Mouse (Mus musculus) myocyte (in vitro differentiated cells): ENCODE results near the gene Clstn2. TPM values are rescaled to one million over a fixed set of nuclear protein-coding genes. Genes with fewer than 3 reads are reported as not detected.

Experiments
- H3K27me3 ChIP-seq: one replicate; pipeline ENCODE4 v1.6.1; 2011; ENCODE audit not compliant: control insufficient read depth, insufficient read depth, insufficient read length
- H3K36me3 ChIP-seq: one replicate; pipeline ENCODE4 v1.6.1; 2011; ENCODE audit not compliant: control insufficient read depth, insufficient read depth
- H3K4me2 ChIP-seq: one replicate; pipeline ENCODE4 v1.6.1; 2011; ENCODE audit warnings: low read depth, control low read depth
- H3K4me3 ChIP-seq: one replicate; pipeline ENCODE4 v1.5.1; 2011; ENCODE audit warnings: mild to moderate bottlenecking, control low read depth, moderate library complexity
- H3K79me2 ChIP-seq: one replicate; pipeline ENCODE4 v1.6.1; 2011; ENCODE audit not compliant: control insufficient read depth, insufficient read depth
- H3ac ChIP-seq: one replicate; pipeline ENCODE4 v1.6.1; 2011; ENCODE audit not compliant: control insufficient read depth, insufficient read length
- CEBPB ChIP-seq: IDR thresholded peaks from 2 replicates; pipeline ENCODE4 v1.6.1; 2011; ENCODE audit warnings: mild to moderate bottlenecking, moderate library complexity; ENCODE audit not compliant: poor library complexity, insufficient read depth, severe bottlenecking
- E2F4 ChIP-seq: IDR thresholded peaks from one replicate; pipeline ENCODE4 v1.6.1; 2011; ENCODE audit warnings: mild to moderate bottlenecking, control low read depth, moderate library complexity; ENCODE audit not compliant: insufficient read depth
- MAX ChIP-seq: IDR thresholded peaks from one replicate; pipeline ENCODE4 v1.6.1; 2011; ENCODE audit warnings: low read depth, mild to moderate bottlenecking, control low read depth
- MYOD1 ChIP-seq, 3 experiments: IDR thresholded peaks; one replicate each; pipeline ENCODE4 v1.6.1; 2011; ENCODE audit warnings: control low read depth in 2 of 3, low read depth in 2 of 3, mild to moderate bottlenecking in 2 of 3, moderate library complexity in 1 of 3; ENCODE audit not compliant: insufficient read length in 2 of 3, control insufficient read depth in 1 of 3
- MYOG ChIP-seq, 3 experiments: IDR thresholded peaks; one replicate each; pipeline ENCODE4 v1.6.1; 2011; ENCODE audit warnings: control low read depth in 2 of 3, low read depth in 2 of 3, mild to moderate bottlenecking in 2 of 3; ENCODE audit not compliant: insufficient read length in 2 of 3, control insufficient read depth in 1 of 3, insufficient read depth in 1 of 3
- POLR2A ChIP-seq: IDR thresholded peaks from one replicate; pipeline ENCODE4 v1.6.1; 2011; ENCODE audit warnings: low read depth, mild to moderate bottlenecking, control low read depth, moderate library complexity; ENCODE audit not compliant: insufficient read length
- POLR2AphosphoS2 ChIP-seq: IDR thresholded peaks from one replicate; pipeline ENCODE4 v1.6.1; 2011; ENCODE audit warnings: low read depth, control low read depth; ENCODE audit not compliant: insufficient read length
- REST ChIP-seq: IDR thresholded peaks from one replicate; pipeline ENCODE4 v1.6.1; 2011; ENCODE audit warnings: mild to moderate bottlenecking, control low read depth, moderate library complexity; ENCODE audit not compliant: insufficient read depth, insufficient read length
- SRF ChIP-seq: IDR thresholded peaks from one replicate; pipeline ENCODE4 v1.6.1; 2011; ENCODE audit warnings: low read depth; ENCODE audit not compliant: control insufficient read depth, insufficient read length
- TCF12 ChIP-seq: IDR thresholded peaks from one replicate; pipeline ENCODE4 v1.6.1; 2011; ENCODE audit warnings: mild to moderate bottlenecking, control low read depth; ENCODE audit not compliant: poor library complexity, insufficient read depth, severe bottlenecking
- TCF3 ChIP-seq: IDR thresholded peaks from one replicate; pipeline ENCODE4 v1.6.1; 2011; ENCODE audit warnings: low read depth, control low read depth; ENCODE audit not compliant: insufficient read length
- USF1 ChIP-seq: IDR thresholded peaks from one replicate; pipeline ENCODE4 v1.6.1; 2011; ENCODE audit warnings: low read depth, mild to moderate bottlenecking, control low read depth, moderate library complexity
- polyA plus RNA-seq: library from polyadenylated mRNA; unstranded; fragments of >200 nt; fragmentation: generic; extraction: Trizol; gene quantifications from one replicate; pipeline ENCODE4 v1.2.1, GENCODE M21; 2012; ENCODE audit warnings: missing spikeins

The Clstn2 gene
- polyA plus RNA-seq, 1 experiment = 0.02 TPM

DNA sequence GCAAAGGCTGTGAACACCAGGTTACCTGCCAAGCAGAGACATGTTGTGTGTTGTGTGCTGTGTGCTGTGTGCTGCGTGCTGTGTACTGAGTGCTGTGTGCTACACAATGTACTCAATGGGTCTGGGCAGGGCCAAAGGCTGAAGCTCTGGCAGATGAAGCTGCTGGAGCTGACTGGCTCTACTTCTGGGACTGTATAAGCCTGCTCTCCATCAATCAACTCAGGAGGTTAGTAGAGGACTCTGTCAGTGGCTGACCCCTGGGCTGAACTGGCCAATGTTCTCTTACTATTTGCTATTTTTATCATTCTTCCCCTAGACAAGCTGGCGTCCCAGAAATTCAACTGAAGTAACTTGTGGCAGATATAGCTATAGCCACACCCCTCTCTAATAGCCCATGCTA is 203.1 kb downstream of the Clstn2 start:
- Histone ChIP-seq H3ac (no peak overlapping the region), H3K36me3 (no peaks in the 10 kb centered on the region), H3K4me3 (no peak overlapping the region), H3K79me2 (no peaks in the 10 kb centered on the region), H3K4me2 (no peak overlapping the region), H3K27me3 (no peaks in the 10 kb centered on the region)
- TF ChIP-seq CEBPB (no peak), MAX (no peak), E2F4 (no peak), POLR2AphosphoS2 (no peak), TCF12 (no peak), REST (no peak), POLR2A (no peak), MYOG (IDR thresholded peaks at IDR 0.05; ENCODE audit: control insufficient read depth in 1 of 3, insufficient read depth in 1 of 3, insufficient read length in 2 of 3, low read depth in 2 of 3) (no peak)

GRCm38 (mm10) chr9:97827689-97828088 is 205.3 kb downstream of the Clstn2 start:
- TF ChIP-seq E2F4 = no peak
- TF ChIP-seq TCF3 = no peak
- TF ChIP-seq SRF = no peak
- TF ChIP-seq MAX = no peak
- TF ChIP-seq REST = no peak
- no peak for TF ChIP-seq POLR2AphosphoS2
- TF ChIP-seq POLR2A = no peak
- Histone ChIP-seq H3K27me3 (no peaks in the 10 kb centered on the region), H3K4me2 (no peak overlapping the region), H3K79me2 (no peaks in the 10 kb centered on the region), H3K36me3 (no peaks in the 10 kb centered on the region), H3ac (no peak overlapping the region), H3K4me3 (no peak overlapping the region)

DNA sequence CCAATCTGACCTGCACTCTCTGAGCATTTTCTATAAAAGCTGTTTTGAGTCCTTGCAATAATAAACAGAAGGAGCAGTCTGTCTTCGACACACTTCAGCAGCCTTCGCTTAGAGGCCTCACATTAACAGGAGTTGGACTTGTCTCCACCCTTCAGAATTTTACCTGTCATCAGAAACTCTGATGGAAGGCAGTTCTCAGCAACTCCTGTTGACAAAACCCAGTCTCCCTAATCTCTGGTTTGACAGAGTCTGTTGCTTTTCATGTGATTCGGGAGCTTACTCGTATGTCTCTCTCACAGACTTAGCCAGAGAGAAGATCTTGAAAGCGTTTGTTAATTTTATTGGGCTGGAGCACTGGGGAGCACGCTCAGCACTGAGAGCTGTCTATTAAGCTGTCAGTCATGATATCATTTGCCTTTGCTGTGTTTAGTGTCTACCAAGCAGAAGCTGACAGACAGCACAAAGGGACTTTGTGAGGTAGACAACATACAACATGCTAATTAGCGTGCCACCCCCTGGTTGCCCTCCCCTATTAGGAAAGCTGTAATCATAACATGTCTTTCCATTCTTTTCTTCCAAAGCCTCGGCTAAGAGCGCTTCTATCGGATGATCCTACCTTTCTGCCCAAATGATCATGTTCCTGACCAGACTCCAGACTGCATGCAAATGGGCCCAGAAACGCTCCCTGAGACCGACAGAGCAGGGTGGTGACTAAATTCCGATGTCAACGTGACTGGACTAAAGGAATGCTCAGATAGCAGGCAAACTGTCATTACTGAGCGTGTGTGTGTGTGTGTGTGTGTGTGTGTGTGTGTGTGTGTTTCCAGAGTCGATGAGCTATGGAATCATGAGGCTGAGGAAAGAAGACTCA is 206.7 kb downstream of the Clstn2 start:
- Histone ChIP-seq H3K27me3 (no peaks in the 10 kb centered on the region), H3K79me2 (no peaks in the 10 kb centered on the region), H3K36me3 (no peaks in the 10 kb centered on the region), H3K4me3 (no peak overlapping the region), H3ac (no peak overlapping the region), H3K4me2 (no peak overlapping the region)
- no peak for TF ChIP-seq E2F4
- no peak for TF ChIP-seq CEBPB
- no peak for TF ChIP-seq TCF3
- TF ChIP-seq POLR2A = no peak
- no peak for TF ChIP-seq REST
- TF ChIP-seq POLR2AphosphoS2 = no peak
- no peak for TF ChIP-seq MYOD1 (IDR thresholded peaks at IDR 0.05; ENCODE audit: control insufficient read depth in 1 of 3, insufficient read length in 2 of 3, low read depth in 2 of 3)
- no peak for TF ChIP-seq TCF12
- TF ChIP-seq SRF = no peak
- TF ChIP-seq USF1 = no peak
- no peak for TF ChIP-seq MAX
- no peak for TF ChIP-seq MYOG (IDR thresholded peaks at IDR 0.05; ENCODE audit: control insufficient read depth in 1 of 3, insufficient read depth in 1 of 3, insufficient read length in 2 of 3, low read depth in 2 of 3)

DNA sequence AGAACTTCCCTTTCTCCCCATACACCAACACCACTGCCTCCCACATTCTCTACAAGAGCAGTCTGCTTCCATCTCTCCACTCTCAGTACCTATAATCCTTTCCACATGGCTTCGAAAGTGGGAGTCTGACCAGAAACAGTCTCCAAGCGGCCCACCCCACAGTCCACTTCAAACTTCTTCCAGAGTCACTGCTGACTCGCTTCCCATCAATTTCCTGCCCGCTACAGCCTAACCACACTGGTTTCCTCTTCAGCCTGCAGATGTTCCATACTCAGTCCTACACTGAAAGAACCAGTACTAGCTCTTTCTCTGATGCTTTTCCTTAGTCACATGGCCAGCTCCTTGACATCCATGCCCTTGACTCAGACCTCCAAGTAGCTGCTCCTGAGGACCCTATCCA is 215.9 kb downstream of the Clstn2 start:
- Histone ChIP-seq H3K4me3 (no peak overlapping the region), H3K36me3 (no peaks in the 10 kb centered on the region), H3ac (no peak overlapping the region), H3K27me3 (no peaks in the 10 kb centered on the region), H3K4me2 (no peak overlapping the region), H3K79me2 (no peaks in the 10 kb centered on the region)
- no peak for TF ChIP-seq REST
- no peak for TF ChIP-seq MYOD1 (IDR thresholded peaks at IDR 0.05; ENCODE audit: control insufficient read depth in 1 of 3, insufficient read length in 2 of 3, low read depth in 2 of 3)
- TF ChIP-seq CEBPB = no peak
- no peak for TF ChIP-seq TCF3
- TF ChIP-seq USF1 = no peak
- no peak for TF ChIP-seq TCF12
- no peak for TF ChIP-seq MAX
- TF ChIP-seq POLR2AphosphoS2 = no peak
- TF ChIP-seq POLR2A = no peak
- no peak for TF ChIP-seq MYOG (IDR thresholded peaks at IDR 0.05; ENCODE audit: control insufficient read depth in 1 of 3, insufficient read depth in 1 of 3, insufficient read length in 2 of 3, low read depth in 2 of 3)
